Mouse (Mus musculus) cerebellum, adult 18-20 months (tissue): ENCODE results near the gene Cbln1.

Experiments
- DNase-seq, 2 experiments: peaks; one replicate each; pipeline ENCODE4 v3.0.0; 2021

The Cbln1 gene

DNA sequence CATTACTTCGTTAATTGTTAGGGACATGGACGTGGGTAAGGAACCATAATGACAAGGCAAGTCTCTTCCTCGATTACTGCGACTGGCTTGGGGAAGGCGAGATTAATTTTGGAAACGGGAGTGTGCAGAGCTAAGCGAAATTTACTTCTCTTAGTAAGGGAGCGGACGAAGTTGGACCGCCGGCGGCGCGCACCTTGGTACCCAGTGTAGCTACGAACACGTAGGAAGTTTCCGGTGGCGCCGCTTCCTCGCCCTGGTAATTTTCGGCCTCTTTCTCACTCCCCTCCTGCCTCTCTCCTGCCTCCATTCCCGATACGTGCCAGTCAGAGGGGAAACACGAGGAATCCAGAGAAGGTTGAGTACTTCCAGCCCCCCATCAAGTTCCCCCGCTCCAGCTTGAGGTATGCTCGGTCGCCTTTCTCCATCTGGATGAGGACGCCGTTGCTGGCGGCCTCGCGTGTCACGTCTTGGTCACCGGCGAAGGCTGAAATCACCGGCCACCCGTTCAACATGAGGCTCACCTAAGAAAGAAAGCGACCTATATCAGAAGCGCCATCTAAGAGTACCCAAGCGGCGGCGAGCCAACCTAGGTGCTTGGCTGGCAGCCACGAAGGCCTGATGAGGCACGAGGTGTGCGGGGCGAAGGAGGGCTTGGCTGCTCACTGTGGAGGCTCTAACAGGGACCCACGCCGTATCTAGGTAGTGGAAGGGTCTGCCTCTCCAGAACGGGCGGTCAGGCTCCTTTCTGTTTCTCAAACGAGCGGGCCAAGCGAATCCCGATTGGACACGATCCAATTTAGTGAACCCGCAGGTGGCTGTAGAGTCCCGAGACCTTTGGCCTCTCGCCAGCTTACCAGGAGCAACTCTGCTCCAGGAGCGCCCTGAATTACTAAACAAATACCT lies 2.2 kb downstream of the Cbln1 start:
- DNase-seq, result peak; percentile 87 to 93

DNA sequence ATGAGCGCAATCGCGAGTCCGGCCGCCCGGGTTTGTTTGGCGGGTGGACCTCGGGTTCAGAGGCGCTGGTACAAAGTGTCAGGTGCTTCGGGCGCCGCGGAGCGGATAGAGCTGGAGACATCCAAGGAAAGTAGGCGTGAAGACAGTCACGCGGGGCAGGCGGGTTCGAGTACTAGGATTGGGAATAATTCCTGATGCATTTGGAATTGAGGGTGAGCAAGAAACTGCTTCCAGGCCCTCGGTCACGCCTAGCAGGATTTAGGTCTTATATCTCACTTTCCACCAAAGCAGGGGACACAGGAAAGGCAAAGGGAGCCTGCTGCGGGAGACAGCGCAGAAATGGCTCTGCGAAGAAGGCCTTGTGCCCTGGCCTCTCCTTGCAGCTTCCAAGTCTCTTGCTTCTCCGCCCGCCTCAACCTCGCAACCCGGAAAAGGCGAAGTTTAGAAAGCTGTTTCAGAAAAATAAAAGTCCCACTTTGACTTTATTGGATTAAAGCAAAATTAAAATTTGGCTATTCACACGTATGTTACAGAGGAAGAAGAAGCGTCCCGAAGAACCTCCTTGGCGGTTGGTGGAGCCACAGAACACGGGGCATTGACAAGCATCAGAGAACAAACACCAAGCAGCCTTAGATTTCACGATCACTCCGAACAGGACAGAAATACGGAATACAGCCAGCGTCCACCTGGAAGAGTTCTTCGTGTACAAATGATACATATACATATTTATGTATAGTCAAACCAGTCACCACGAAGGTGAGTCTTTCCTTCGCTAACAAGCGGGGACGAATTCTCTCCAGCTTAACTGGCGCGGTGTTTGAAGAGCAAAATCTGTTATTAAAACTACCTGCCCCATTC lies 3.2 kb downstream of the Cbln1 start:
- DNase-seq, result peak; percentile 70 to 75

DNA sequence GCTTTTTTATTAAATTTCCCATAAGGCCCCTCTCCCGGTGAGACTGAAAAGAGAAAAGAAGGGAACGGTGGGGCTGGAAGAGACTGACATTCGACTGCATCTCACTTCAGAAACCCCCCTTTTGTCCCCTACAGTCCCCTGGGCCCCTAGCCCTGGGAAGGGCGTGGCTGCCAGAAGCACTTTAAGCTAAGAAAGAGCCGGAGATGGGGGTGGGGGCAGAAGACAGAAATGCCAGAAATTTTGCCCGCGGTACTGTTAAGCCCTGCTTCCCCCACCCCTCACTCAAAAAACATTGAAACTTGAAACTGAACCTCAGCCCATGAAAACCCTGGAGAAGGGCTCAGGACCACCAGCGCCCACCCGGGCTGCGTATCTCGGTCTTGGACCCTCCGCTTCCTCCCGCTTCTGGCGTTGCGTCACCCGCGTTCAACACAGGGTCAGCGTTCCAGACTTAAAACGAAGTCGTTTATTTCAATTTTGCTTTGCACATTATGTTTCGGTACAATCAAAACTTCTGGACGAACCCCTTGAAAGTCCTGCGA lies 3.9 kb downstream of the Cbln1 start:
- DNase-seq, result no peak

DNA sequence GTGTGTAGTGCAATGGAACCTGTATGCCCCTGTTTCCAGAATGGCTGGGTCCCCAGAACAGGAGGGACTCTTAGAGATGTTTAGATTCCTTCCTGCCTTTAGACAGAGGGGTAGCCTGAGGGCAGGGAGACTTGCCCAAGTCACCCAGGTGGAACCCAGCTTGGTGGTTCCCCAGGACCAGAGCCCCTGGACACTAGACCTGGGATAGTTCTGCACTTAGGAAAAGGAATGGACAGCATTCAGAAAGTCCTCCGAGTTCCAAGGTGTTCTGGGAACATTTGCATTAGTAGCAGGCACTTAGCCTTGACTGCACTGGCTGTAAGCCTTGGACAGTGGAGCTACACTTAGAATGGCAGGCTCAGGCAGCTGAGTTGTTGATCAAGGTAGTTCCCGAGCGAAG lies 4.5 kb downstream of the Cbln1 start:
- peak in 1 of 2 experiments; percentile 49 for DNase-seq

DNA sequence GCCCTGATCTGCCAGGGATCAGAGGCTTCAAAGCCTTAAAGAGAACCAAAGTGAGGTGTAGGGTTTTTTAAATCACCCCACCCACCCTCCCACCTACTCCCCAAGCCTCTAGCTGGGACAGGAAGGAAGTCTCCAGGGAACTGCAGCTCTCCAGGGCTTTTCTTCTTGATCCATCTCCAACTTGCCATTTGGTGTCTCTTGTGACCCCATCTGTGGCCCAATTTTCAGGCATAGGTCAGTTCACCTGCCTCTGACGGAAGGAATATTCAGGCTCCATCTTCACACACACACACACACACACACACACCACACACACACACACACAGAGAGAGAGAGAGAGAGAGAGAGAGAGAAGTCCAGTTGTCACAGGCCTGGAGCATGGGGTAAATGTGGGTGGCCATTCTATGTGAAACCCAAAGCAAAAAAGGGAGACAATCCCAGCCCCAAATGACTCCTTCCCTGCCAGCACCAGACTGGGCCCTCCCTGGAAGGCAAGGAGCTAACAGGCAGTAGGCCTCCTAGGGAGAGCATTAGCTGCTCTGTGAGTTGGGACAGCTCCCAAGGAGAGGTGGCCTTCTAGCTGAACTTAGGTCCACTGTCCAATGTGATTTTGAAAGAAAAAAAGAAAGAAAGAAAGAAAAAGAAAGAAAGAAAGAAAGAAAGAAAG lies 5.3 kb downstream of the Cbln1 start:
- DNase-seq, result peak; percentile 44 to 48

DNA sequence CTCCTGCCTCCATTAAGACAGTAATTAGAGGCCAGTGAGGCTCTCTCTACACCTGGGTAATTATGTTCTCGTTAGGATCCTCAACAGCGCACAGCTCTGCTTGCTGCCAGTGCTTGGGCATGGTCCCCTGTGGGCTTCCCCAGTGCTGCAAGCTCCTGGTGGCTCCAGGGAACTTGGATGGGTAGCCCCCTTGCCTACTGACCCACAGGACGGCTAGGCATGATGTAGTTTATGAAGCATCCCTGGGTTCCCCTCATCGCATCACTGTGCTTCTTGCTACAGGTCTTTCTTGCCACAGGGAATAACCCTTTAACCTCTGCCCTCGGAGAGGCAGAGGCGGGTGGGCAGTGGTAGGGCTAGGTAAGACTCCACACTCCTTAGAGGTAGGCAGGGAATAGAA lies 6.1 kb downstream of the Cbln1 start:
- peak in 1 of 2 experiments; percentile 39 for DNase-seq

DNA sequence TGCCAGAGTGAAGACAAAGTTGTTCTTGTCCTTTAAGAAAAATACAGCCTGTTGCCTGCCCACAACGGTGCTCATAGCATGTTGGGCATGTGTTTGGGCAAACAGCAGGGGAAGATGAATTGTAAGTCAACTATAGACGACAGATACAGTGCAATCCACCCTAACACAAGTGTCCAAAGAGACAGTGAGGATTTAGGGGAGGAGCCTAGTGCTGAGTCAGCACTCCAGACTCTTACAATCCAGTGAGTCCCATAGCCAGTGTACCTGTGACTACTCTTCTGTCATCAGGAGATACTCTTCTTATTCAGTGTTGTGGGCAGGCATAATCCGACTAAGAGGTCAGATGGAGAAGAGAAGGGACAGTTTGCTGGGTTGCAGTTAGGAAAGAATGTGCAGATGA lies 8.0 kb downstream of the Cbln1 start:
- DNase-seq, result no peak

DNA sequence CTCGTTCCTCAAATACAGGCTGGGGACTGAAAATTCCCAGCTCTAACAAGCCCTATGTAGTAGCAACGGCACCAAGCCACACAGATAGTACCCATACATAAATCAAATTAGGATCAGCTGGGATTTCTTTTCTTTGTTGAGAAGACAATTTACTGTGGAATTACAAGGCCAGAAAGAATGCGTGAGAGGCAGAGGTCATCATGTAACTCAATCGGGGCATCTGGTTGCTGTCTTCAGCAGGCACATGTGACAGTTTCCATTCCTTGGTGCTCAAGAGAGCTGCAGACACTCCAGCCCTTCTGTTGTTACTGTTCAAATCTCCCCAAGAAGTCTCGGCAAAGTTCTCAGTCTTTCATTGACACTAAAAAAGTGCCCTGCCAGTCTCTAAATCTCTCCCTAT lies 10.6 kb downstream of the Cbln1 start:
- DNase-seq, result no peak

DNA sequence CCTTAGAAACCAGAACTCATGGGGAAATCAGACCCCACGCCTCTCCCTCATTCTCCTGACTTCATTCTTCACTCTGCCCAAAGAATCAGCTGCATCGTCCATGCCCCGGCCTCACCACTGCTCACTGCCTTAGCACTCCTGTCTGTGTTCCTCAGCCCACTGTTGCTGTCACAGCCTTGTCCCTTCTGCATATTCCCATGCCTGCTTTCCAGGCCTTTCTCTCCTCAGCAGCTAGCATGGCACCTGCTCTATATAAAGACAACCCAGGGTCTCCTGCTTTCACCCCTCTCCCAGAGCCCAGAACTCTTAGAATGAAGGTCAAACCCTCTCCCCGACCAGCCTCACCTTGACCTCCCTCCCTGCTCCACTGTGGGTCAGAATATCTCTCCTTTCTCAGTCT lies 15.5 kb downstream of the Cbln1 start:
- no peak for DNase-seq

DNA sequence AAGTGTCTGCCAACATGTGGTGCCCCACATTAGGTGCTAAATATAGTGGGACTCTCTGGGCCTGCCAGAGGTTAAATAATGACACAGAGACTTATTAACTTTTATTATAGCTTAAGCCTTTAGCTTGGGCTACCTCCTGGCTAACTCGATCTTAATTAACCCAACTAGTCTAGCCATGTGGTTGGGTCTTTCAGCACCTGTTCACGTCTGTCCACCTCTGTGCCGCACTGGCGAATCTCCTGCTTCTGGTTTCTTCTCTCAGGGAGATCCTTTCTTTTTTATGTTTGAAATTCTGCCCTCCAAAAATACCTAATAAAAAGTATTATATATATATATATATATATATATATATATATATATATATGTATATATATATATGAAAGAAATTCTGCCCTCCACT lies 19.6 kb downstream of the Cbln1 start:
- no peak for DNase-seq

DNA sequence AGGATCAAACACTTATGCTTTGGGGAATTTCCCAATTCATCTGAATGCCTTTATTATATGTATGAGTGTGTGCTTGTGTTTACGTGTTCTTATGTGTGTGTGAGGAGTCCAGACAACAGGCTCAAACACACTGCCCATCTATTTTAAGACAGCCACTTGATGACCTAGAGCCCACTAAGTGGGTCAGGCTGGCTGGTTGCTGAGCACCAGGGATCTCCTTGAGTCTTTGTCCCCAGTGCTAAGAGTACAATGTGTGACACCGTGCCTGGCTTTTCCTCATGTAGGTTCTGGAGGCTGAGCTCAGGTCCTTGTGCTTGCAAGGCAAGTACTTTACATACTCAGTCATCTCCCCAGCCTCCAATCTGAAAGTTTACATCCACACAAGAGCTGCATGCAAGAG lies 20.7 kb downstream of the Cbln1 start:
- no peak for DNase-seq

DNA sequence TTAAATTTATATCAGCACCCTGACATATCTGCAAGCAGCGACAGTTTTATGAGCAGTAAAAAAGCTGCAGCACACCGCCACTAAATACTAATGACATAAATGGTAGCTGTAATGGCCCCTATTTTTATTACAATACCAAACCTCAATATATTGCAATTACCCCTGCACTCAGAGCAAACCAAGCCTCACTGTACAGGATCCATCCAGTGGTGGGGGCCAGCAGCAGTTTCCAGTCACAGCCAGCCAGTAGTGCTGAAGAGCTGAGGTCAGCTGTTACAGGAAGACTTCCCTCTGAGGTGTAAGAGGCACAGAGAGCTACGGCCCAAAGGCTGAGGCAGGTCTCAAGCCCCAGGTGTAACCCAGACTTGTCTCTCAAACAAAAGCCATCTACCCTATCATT lies 37.8 kb downstream of the Cbln1 start:
- no peak for DNase-seq

DNA sequence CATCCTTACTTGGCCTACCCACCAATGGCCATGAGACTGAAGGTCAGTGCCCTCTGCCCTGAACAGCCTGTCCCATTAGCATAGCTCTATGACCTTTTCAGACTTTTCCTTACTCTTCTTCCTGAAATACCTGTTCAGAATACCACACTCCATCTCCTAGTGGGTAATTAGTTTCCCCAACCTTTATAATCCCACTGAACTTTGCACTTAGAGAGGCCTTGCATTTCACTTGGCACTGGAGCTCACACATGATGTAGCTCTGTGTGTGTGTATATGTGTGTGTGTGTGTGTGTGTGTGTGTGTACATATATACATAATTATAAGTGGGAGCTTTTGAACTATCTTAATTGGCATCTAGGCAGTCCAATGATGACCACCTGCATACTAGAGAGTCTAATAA lies 45.2 kb downstream of the Cbln1 start:
- no peak for DNase-seq

DNA sequence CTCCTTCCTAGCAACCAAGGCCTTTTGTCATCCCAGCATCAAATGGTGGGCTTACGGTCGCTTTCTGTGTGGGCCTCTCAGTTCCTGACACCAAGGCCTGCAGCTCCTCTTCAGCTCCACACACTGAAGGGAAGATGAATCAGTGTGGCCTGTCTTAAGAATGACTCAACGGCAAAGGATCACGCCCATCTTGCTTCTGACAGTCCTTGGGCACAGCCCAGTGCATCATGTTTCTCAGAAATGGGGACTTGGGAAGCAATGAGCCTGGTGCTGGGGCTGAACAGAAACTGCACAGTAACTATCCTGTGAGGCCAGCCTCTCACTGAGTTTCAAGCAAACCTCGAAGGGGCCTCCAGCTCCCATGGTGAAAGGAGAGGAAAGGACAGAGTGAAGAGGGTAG lies 47.7 kb downstream of the Cbln1 start:
- no peak for DNase-seq

DNA sequence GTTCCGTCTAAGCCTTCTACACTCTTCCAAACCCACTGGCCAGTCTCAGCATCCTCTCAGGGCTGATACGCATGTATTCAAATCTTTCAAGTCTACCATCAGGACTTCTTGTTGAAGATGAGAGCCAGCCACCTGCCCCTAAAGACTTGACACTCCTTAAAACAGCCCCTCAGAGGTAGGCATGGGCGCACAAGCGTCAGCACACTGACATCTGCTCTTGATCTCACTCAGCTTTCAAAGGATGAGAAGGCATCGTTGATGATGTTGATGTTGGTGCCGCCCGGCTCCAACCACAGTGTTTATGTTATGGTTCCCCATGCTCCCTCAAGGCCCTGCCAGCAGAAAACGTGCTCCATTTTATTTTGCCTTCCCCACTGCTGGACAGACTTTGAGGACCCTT lies 50.7 kb downstream of the Cbln1 start:
- no peak for DNase-seq
